Mouse (Mus musculus): ENCODE measurements around the gene Cyp1a2. TPM values are rescaled to one million over a fixed set of nuclear protein-coding genes. Genes with fewer than 3 reads are reported as not detected.

Gene Cyp1a2
- total RNA-seq, 2 experiments from 2014 or later = not detected

- intact Hi-C loops (cut with DNase I) = loop anchor here (1.0 kb wide), 1 partner anchor 27 kb away; no protein-coding TSS in a partner anchor
- Histone ChIP-seq H3K27ac (no peak overlapping the region), H3K4me3 (no peak overlapping the region)
- DNase-seq (ENCODE audit: extremely low spot score in 1 of 2, low spot score in 2 of 2) = no peak
- no peak for TF ChIP-seq CTCF (IDR thresholded peaks at IDR 0.05)
Measured at GRCm38 (mm10) chr9:57628717-57629116, 54.8 kb downstream of the Cyp1a2 start.

GRCm38 (mm10) chr9:57627892-57628291 lies 55.6 kb downstream of the Cyp1a2 start:
- no peak overlapping the region for H3K27ac ChIP-seq
- DNase-seq (ENCODE audit: extremely low spot score in 1 of 2, low spot score in 2 of 2) = no peak
- intact Hi-C loops (cut with DNase I) = no loop called here
- TF ChIP-seq CTCF (IDR thresholded peaks at IDR 0.05) = no peak
- H3K4me3 ChIP-seq = no peak overlapping the region

- Histone ChIP-seq H3K4me3 (no peak overlapping the region), H3K27ac (no peak overlapping the region)
- DNase-seq (ENCODE audit: extremely low spot score in 1 of 2, low spot score in 2 of 2) = no peak
- no peak for TF ChIP-seq CTCF (IDR thresholded peaks at IDR 0.05)
- intact Hi-C loops (cut with DNase I) = no loop called here
Measured at GRCm38 (mm10) chr9:57627191-57627590, 56.3 kb downstream of the Cyp1a2 start.

Other genes starting within 250 kb of the Cyp1a2 start
- gene Ppcdc, start 243.6 kb downstream of the Cyp1a2 start, total RNA-seq (2021) = 10 to 100 TPM; 16.3 to 16.8 TPM
- 100 to 1,000 TPM; 379 TPM for gene Scamp5, start 215.6 kb downstream of the Cyp1a2 start, total RNA-seq (2021)
- gene Rpp25, start 179.7 kb downstream of the Cyp1a2 start, total RNA-seq (2021) = 10 to 100 TPM; 16.9 to 18.5 TPM
- 100 to 1,000 TPM; 374 to 440 TPM for gene Cox5a, start 162.4 kb downstream of the Cyp1a2 start, total RNA-seq (2021)
- 10 to 100 TPM; 18.1 to 21.6 TPM for gene Fam219b, start 146.2 kb downstream of the Cyp1a2 start, total RNA-seq (2021)
- 10 to 100 TPM; 63.4 to 76.9 TPM for gene Mpi, start 130.9 kb downstream of the Cyp1a2 start, total RNA-seq (2021)
- gene Scamp2, start 122.8 kb downstream of the Cyp1a2 start, total RNA-seq (2021) = 10 to 100 TPM; 19.8 to 22.3 TPM
- 10 to 100 TPM; 36.3 to 37.1 TPM for gene Ulk3, start 94.3 kb downstream of the Cyp1a2 start, total RNA-seq (2021)
- 1 to 10 TPM; 9.1 to 9.6 TPM for gene Cplx3, start 77.4 kb downstream of the Cyp1a2 start, total RNA-seq (2021)
- gene Lman1l, start 62.9 kb downstream of the Cyp1a2 start, total RNA-seq (2021) = not detected
- gene Csk, start 30.1 kb downstream of the Cyp1a2 start, total RNA-seq (2021) = 10 to 100 TPM; 32.9 to 39.6 TPM
- gene Cyp1a1, start 4.2 kb upstream of the Cyp1a2 start, total RNA-seq (2021) = under 1 TPM; 0.16 TPM
- gene Edc3, start 24.8 kb upstream of the Cyp1a2 start, total RNA-seq (2021) = 10 to 100 TPM; 13.8 to 14.2 TPM
- 10 to 100 TPM; 86.8 to 96.3 TPM for gene Clk3, start 82.2 kb upstream of the Cyp1a2 start, total RNA-seq (2021)
- 10 to 100 TPM; 10.9 to 14.8 TPM for gene Arid3b, start 153.1 kb upstream of the Cyp1a2 start, total RNA-seq (2021)
- gene Ubl7, start 227.3 kb upstream of the Cyp1a2 start, total RNA-seq (2021) = 100 to 1,000 TPM; 101 to 109 TPM